Mouse (Mus musculus) myocyte (in vitro differentiated cells): ENCODE results near the gene Faf1. TPM values are rescaled to one million over a fixed set of nuclear protein-coding genes. Genes with fewer than 3 reads are reported as not detected.

Experiments used
- H3K27me3 ChIP-seq: one replicate; pipeline ENCODE4 v1.6.1; 2011; ENCODE audit not compliant: control insufficient read depth, insufficient read depth, insufficient read length
- H3K36me3 ChIP-seq: one replicate; pipeline ENCODE4 v1.6.1; 2011; ENCODE audit not compliant: control insufficient read depth, insufficient read depth
- H3K4me2 ChIP-seq: one replicate; pipeline ENCODE4 v1.6.1; 2011; ENCODE audit warnings: low read depth, control low read depth
- H3K4me3 ChIP-seq: one replicate; pipeline ENCODE4 v1.5.1; 2011; ENCODE audit warnings: mild to moderate bottlenecking, control low read depth, moderate library complexity
- H3K79me2 ChIP-seq: one replicate; pipeline ENCODE4 v1.6.1; 2011; ENCODE audit not compliant: control insufficient read depth, insufficient read depth
- H3ac ChIP-seq: one replicate; pipeline ENCODE4 v1.6.1; 2011; ENCODE audit not compliant: control insufficient read depth, insufficient read length
- CEBPB ChIP-seq: IDR thresholded peaks from 2 replicates; pipeline ENCODE4 v1.6.1; 2011; ENCODE audit warnings: mild to moderate bottlenecking, moderate library complexity; ENCODE audit not compliant: poor library complexity, insufficient read depth, severe bottlenecking
- E2F4 ChIP-seq: IDR thresholded peaks from one replicate; pipeline ENCODE4 v1.6.1; 2011; ENCODE audit warnings: mild to moderate bottlenecking, control low read depth, moderate library complexity; ENCODE audit not compliant: insufficient read depth
- MAX ChIP-seq: IDR thresholded peaks from one replicate; pipeline ENCODE4 v1.6.1; 2011; ENCODE audit warnings: low read depth, mild to moderate bottlenecking, control low read depth
- MYOD1 ChIP-seq, 3 experiments: IDR thresholded peaks; one replicate each; pipeline ENCODE4 v1.6.1; 2011; ENCODE audit warnings: control low read depth in 2 of 3, low read depth in 2 of 3, mild to moderate bottlenecking in 2 of 3, moderate library complexity in 1 of 3; ENCODE audit not compliant: insufficient read length in 2 of 3, control insufficient read depth in 1 of 3
- MYOG ChIP-seq, 3 experiments: IDR thresholded peaks; one replicate each; pipeline ENCODE4 v1.6.1; 2011; ENCODE audit warnings: control low read depth in 2 of 3, low read depth in 2 of 3, mild to moderate bottlenecking in 2 of 3; ENCODE audit not compliant: insufficient read length in 2 of 3, control insufficient read depth in 1 of 3, insufficient read depth in 1 of 3
- POLR2A ChIP-seq: IDR thresholded peaks from one replicate; pipeline ENCODE4 v1.6.1; 2011; ENCODE audit warnings: low read depth, mild to moderate bottlenecking, control low read depth, moderate library complexity; ENCODE audit not compliant: insufficient read length
- POLR2AphosphoS2 ChIP-seq: IDR thresholded peaks from one replicate; pipeline ENCODE4 v1.6.1; 2011; ENCODE audit warnings: low read depth, control low read depth; ENCODE audit not compliant: insufficient read length
- REST ChIP-seq: IDR thresholded peaks from one replicate; pipeline ENCODE4 v1.6.1; 2011; ENCODE audit warnings: mild to moderate bottlenecking, control low read depth, moderate library complexity; ENCODE audit not compliant: insufficient read depth, insufficient read length
- SRF ChIP-seq: IDR thresholded peaks from one replicate; pipeline ENCODE4 v1.6.1; 2011; ENCODE audit warnings: low read depth; ENCODE audit not compliant: control insufficient read depth, insufficient read length
- TCF12 ChIP-seq: IDR thresholded peaks from one replicate; pipeline ENCODE4 v1.6.1; 2011; ENCODE audit warnings: mild to moderate bottlenecking, control low read depth; ENCODE audit not compliant: poor library complexity, insufficient read depth, severe bottlenecking
- TCF3 ChIP-seq: IDR thresholded peaks from one replicate; pipeline ENCODE4 v1.6.1; 2011; ENCODE audit warnings: low read depth, control low read depth; ENCODE audit not compliant: insufficient read length
- USF1 ChIP-seq: IDR thresholded peaks from one replicate; pipeline ENCODE4 v1.6.1; 2011; ENCODE audit warnings: low read depth, mild to moderate bottlenecking, control low read depth, moderate library complexity
- polyA plus RNA-seq: library from polyadenylated mRNA; unstranded; fragments of >200 nt; fragmentation: generic; extraction: Trizol; gene quantifications from one replicate; pipeline ENCODE4 v1.2.1, GENCODE M21; 2012; ENCODE audit warnings: missing spikeins

Gene Faf1
- polyA plus RNA-seq, 1 experiment, result 30.1 TPM

DNA sequence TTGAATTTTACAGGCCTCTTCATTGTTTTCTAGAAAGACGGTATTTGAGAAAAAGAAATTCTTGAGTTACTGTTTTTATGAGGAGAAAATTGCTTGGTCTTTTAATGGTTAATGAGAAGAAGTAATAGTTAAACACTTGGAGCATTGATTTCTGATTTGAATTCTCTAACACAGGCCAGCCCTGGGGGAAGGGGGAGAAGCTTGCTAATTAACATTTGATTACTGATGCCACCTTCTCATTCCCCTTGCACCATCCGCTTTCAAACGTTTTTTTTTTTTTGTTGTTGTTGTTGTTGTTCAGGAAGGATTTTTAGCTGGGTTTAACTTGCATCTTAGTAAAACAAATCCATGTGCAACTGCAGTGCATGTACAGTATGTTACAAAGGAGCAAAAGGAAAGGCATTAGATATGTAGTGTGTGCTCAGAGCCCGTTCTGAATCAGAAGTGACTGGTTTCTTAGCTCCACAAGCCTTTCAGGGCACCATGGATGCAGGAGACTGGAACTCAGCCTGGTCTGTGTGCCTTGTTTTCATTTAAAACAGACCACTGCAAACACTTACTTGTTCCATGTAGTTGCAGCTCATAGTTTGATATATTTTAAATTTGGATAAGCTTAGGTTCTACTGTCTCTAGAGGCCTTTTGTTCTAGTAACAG lies 113.1 kb downstream of the Faf1 start:
- Histone ChIP-seq H3K79me2 (no peaks in the 10 kb centered on the region), H3ac (no peak overlapping the region), H3K36me3 (no peaks in the 10 kb centered on the region), H3K4me2 (no peak overlapping the region), H3K27me3 (no peaks in the 10 kb centered on the region), H3K4me3 (no peak overlapping the region)
- no peak for TF ChIP-seq POLR2AphosphoS2
- no peak for TF ChIP-seq E2F4
- TF ChIP-seq TCF12, result no peak
- no peak for TF ChIP-seq MYOD1 (IDR thresholded peaks at IDR 0.05; ENCODE audit: control insufficient read depth in 1 of 3, insufficient read length in 2 of 3, low read depth in 2 of 3)
- no peak for TF ChIP-seq USF1
- TF ChIP-seq REST, result no peak
- no peak for TF ChIP-seq MAX
- no peak for TF ChIP-seq MYOG (IDR thresholded peaks at IDR 0.05; ENCODE audit: control insufficient read depth in 1 of 3, insufficient read depth in 1 of 3, insufficient read length in 2 of 3, low read depth in 2 of 3)
- TF ChIP-seq SRF, result no peak
- TF ChIP-seq CEBPB, result no peak
- TF ChIP-seq POLR2A, result no peak
- no peak for TF ChIP-seq TCF3

DNA sequence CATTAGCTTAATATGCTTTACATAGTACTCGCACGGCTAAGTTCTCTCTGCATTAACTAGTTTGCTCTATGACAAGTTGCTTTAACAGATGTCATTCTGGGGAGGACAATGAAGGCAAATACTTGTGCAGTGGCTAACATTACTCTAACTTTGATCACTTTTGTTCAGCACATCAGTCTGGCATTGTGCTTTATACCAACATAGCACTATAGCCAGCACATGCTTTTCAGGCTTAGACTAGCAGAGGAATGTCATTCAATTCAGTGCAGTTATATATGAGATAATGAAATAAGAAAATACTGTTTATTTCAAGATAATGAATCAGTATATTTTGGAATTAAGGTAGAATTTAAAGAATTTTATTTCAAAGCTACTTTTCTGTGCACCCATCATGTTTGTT lies 115.9 kb downstream of the Faf1 start:
- TF ChIP-seq MAX (no peak), REST (no peak), CEBPB (no peak)
- Histone ChIP-seq H3K79me2 (no peaks in the 10 kb centered on the region), H3K4me3 (no peak overlapping the region), H3K36me3 (no peaks in the 10 kb centered on the region), H3K27me3 (no peaks in the 10 kb centered on the region), H3ac (no peak overlapping the region), H3K4me2 (no peak overlapping the region)

DNA sequence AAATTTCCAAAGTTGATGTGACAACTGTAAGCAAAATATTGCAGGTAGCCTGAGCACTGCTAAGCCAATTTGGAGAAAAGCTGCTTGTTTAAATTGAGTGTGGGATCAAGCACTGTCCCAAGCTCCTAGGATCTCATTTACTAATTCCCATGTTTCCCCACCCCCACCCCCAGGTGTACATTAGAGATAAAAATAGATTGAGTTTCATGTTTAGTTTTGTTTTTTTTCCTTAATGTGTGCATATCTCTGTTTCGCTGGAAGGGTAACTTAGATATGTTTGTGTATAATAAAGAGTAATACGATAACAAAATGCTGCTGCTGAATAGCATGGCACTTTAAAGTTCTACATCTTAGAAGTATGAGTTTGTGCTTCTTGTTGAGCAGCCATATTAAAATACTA lies 116.7 kb downstream of the Faf1 start:
- no peak overlapping the region for H3K4me2 ChIP-seq
- H3ac ChIP-seq, result no peak overlapping the region
- TF ChIP-seq TCF3, result no peak
- TF ChIP-seq MAX, result no peak
- no peak for TF ChIP-seq USF1
- no peak for TF ChIP-seq REST
- TF ChIP-seq CEBPB, result no peak
- no peak for TF ChIP-seq MYOD1 (IDR thresholded peaks at IDR 0.05; ENCODE audit: control insufficient read depth in 1 of 3, insufficient read length in 2 of 3, low read depth in 2 of 3)
- TF ChIP-seq SRF, result no peak
- TF ChIP-seq POLR2A, result no peak
- no peak for TF ChIP-seq MYOG (IDR thresholded peaks at IDR 0.05; ENCODE audit: control insufficient read depth in 1 of 3, insufficient read depth in 1 of 3, insufficient read length in 2 of 3, low read depth in 2 of 3)
- TF ChIP-seq E2F4, result no peak
- TF ChIP-seq TCF12, result no peak
- TF ChIP-seq POLR2AphosphoS2, result no peak
- no peaks in the 10 kb centered on the region for H3K79me2 ChIP-seq
- no peak overlapping the region for H3K4me3 ChIP-seq
- H3K36me3 ChIP-seq, result no peaks in the 10 kb centered on the region
- no peaks in the 10 kb centered on the region for H3K27me3 ChIP-seq

DNA sequence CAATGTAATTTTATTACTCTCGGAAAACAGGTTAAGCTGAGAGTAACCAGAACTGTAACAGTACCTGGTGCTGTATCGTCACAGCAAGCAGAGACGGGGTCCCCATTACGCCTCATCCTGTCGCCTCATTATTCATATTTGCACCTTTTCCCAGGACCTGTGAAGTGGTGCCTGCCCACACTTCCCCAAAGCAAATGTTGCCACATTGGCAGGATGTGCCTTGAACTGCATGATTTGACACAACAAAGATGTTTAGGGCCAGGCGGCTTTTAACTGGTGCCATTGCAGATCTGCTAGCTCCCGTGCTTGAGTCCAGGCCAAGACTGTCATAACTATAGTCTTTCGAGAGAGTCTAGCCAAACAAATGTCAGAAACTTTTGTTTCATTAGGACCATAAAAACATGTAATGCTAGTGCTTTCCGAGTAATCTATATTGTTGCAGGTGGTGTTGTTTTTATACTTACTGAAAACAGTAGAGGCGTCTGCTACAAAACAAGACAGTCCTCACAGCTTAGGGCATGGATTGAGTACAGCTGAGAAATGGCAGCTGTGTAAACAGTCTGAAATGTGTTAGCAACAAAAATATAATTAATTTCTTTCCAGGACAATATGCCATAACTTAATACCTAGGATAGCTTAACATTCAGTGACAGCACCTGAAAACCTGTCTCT lies 121.3 kb downstream of the Faf1 start:
- no peak overlapping the region for H3K4me2 ChIP-seq
- no peak for TF ChIP-seq CEBPB
- TF ChIP-seq MYOG (IDR thresholded peaks at IDR 0.05; ENCODE audit: control insufficient read depth in 1 of 3, insufficient read depth in 1 of 3, insufficient read length in 2 of 3, low read depth in 2 of 3), result no peak
- TF ChIP-seq MYOD1 (IDR thresholded peaks at IDR 0.05; ENCODE audit: control insufficient read depth in 1 of 3, insufficient read length in 2 of 3, low read depth in 2 of 3), result no peak
- H3K4me3 ChIP-seq, result no peak overlapping the region
- no peaks in the 10 kb centered on the region for H3K27me3 ChIP-seq
- H3K79me2 ChIP-seq, result no peaks in the 10 kb centered on the region
- H3K36me3 ChIP-seq, result no peaks in the 10 kb centered on the region
- H3ac ChIP-seq, result no peak overlapping the region

DNA sequence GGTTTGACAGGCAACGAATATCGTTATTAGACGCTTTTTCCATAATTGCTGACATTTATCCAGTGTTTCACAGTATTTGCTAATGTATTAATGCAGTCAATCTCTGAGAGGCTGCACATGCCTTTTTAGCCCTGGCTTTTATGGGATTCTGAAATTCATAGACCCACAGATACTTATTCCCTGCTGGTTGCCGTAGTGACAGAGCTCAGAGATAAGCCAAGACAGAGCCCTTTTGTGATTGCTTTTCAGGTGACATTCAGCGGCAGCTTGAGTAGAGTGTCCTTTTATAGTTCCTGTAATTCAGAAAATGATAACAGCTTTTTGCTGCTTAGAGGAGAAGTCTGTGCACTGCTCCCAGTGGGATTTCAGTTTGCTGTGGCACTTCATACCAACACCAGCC lies 130.0 kb downstream of the Faf1 start:
- H3K4me2 ChIP-seq, result no peak overlapping the region
- TF ChIP-seq CEBPB (no peak), SRF (no peak), TCF3 (no peak), POLR2AphosphoS2 (no peak), USF1 (no peak), MAX (no peak), MYOG (IDR thresholded peaks at IDR 0.05; ENCODE audit: control insufficient read depth in 1 of 3, insufficient read depth in 1 of 3, insufficient read length in 2 of 3, low read depth in 2 of 3) (no peak), POLR2A (no peak), MYOD1 (IDR thresholded peaks at IDR 0.05; ENCODE audit: control insufficient read depth in 1 of 3, insufficient read length in 2 of 3, low read depth in 2 of 3) (no peak), E2F4 (no peak), REST (no peak), TCF12 (no peak)

More for the DNA sequence above, 130.0 kb downstream of the Faf1 start:
- no peak overlapping the region for H3K4me3 ChIP-seq
- no peak overlapping the region for H3ac ChIP-seq
- H3K27me3 ChIP-seq, result no peaks in the 10 kb centered on the region
- no peaks in the 10 kb centered on the region for H3K36me3 ChIP-seq
- no peaks in the 10 kb centered on the region for H3K79me2 ChIP-seq
